Mouse (Mus musculus) brain, adult 2 months (tissue): ENCODE data around the gene Xcr1.
A peak's percentile ranks its signal among the peaks of the same experiment; 100 is the strongest.

Source experiments
- DNase-seq: peaks from one replicate; pipeline ENCODE4 v3.0.0; 2011; ENCODE audit warnings: low read depth, low spot score

The Xcr1 gene

GRCm38 (mm10) chr9:123815444-123815843 is 46.4 kb downstream of the Xcr1 start:
- DNase-seq, result peak; percentile 17

GRCm38 (mm10) chr9:123814821-123815220 is 47.0 kb downstream of the Xcr1 start:
- DNase-seq, result peak; percentile 40

DNA sequence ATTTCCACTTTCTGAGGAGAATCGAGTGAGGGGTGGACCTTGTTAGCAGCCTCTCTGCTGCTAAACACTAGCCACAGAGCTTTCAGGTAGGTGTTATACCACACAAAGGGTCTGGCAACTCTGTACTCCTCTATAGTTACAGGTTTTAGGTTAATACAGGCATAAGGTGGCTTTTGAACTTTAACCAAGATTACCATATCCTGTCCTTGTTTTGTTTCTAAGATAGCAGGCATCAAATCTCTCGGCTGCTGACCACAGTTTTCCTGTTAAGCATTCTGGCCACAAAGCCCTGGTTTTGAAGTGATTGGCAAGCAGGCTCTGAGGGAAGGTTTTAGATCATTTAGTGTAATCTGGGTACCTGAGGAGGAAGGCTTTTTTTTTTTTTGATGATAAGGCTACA is 47.5 kb downstream of the Xcr1 start:
- DNase-seq, result no peak

DNA sequence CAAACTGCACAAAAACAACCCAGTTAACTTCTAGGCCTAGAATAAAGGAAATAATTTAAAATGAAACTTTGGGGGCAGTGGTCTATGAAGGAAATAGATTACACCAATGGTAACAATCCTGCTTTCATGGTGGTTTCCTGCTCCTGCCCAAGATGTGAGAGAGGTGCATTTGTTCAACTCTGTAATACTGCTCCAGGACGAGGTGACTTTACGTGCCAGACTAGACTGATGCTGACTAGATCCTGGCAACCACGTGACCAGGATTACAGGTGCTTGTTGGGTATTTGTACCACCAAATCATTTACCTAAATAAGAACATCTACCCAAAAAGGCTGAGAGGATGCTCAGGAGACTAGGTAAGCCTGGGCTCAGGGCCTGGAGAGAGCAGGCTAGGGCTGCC is 50.0 kb downstream of the Xcr1 start:
- no peak for DNase-seq

DNA sequence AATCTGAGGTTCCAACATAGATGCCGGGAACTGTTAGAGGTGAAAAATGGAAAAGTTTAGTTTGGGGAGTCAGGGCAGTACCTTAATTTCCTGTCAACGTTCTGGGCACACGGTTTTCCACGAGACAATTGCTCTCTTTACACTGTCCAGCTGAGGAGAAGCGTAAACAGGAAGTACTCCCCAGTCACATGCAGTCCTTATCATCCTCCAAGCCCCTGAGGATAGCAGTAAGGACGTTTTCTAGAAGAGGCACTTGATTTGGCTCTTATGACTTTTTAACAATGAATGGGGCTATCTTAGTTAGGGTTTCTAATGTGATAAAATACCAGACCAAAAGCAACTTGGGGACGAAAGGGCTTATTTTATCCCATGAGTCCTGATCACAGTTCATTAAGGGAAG is 53.2 kb downstream of the Xcr1 start:
- no peak for DNase-seq

DNA sequence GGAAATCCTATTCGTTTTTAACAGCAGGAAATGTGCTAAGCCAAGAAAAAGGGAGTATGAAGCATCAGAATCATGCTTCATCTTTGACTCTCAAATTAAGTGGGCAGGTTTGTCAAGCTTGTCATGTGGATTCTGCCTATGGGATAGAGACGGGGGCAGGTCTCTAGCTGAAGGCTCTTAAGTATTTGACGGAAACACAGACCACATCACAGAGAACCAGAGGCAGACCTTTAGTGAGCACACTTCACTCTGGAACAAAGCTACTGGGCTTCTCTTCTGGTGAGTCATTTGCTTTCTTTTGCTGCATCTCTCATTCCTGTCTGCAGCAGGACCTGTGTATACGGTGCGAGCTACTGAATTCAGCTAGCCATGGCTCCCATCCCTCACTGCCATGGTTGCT is 55.6 kb downstream of the Xcr1 start, which contains the start of gene Cxcr6:
Cxcr6 (plus strand) TSS at position 209 of the 400 bp plus-strand sequence.
- DNase-seq, result no peak

DNA sequence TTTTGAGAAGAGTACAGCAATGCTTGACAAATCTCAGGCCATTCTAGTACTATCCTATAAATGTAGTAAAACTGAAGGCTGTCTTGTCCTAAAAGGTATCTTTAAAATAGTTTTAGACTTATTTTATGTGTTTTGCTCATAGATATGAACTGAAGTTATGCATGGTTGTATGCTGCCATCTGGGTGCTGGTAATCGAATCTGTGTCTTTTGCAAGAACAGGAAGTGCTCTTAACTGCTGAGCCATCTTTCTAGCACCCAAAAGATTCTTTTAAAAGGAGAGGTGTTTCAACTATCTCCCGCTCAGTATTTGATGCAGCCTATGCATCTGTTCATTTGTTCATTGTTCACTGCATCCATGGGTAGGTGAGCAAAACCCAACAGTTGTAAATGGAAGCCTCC is 56.6 kb downstream of the Xcr1 start:
- DNase-seq, result no peak

DNA sequence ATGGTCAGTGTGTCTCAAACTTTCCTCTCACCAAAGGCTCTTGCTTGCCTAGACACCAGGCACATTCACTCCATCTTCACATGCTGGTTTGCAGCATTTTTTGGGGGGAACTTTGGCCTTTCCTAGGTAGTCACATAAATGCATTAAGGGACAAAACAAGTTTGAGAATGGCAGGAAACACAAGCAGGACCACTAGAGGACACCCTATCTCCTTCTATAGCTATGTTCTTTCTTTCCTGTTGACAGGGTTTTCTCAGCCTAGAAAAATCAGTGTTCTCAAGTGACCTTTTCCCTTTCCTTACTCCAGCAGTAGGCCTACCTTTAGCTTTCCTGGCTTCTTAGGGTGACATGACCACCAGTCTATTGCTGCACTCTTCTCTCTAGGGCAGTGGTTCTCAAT is 58.9 kb downstream of the Xcr1 start:
- no peak for DNase-seq

GRCm38 (mm10) chr9:123802421-123802820 is 59.4 kb downstream of the Xcr1 start:
- DNase-seq, result no peak
